Mouse (Mus musculus): ENCODE data around the gene Gm21731. TPM values are rescaled to one million over a fixed set of nuclear protein-coding genes. Genes with fewer than 3 reads are reported as not detected.
"Not testable (repeated sequence)": the region's sequence is repeated elsewhere in the genome, so short reads cannot be mapped to it uniquely, and the experiment has no call there.

Gene Gm21731
- total RNA-seq (2021) = not detected

DNA sequence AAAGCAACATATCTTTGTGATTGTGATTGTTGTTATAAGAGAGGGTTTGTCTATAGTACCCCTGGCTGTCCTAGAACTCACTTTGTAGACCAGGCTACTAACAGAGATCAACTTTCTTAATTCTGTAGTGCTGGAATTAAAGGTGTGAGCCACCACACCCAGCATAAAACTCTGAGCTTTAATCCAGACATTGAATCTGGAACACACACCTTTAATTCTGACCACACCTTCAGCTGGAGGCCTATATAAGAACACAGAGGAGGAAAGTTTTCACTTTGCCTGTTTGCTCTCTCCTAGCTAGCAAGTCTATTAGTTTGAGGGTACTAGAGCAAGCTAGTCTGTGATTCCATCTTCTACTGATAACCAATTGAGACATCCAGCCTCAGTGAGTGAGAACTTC is at the start of gene Gm21731:
Gene Gm21731 (plus strand): TSS at position 301 of the 400 bp plus-strand sequence.
- DNase-seq (ENCODE audit: extremely low spot score in 1 of 2, low spot score in 2 of 2); intact Hi-C loops (cut with DNase I): not testable (repeated sequence)

DNA sequence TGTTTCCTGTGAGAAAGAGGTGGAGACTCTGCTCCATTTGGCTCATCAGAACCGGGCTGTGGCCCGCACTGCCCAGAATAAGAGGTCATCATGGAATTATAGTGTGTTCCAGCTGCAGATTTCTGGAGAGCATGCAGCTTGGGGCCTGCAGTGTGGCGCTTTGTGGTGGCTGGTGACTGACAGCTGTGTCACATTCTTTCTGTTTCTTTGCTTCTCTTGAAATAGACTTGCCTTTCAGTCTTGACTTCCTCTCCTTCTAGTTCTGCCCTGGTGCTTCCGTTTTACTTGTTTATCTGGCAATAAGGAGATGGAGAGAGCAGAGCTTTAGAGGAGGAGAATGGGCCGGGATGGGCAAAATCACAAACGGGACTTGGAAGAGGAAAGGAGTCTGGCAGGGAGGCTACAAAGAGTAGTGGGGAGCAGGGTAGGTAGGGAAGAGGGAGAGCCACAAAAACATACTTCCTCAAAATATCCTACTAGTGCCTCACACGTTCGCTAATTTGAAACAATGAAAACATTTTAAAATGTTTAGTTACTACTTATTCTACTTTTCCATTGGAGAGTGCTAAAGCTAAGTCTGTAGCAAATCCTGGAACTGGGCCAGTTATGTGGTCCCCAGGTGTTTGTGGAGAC is 42.6 kb upstream of the Gm21731 start:
- DNase-seq (ENCODE audit: extremely low spot score in 1 of 2, low spot score in 2 of 2); intact Hi-C loops (cut with DNase I): not testable (repeated sequence)

DNA sequence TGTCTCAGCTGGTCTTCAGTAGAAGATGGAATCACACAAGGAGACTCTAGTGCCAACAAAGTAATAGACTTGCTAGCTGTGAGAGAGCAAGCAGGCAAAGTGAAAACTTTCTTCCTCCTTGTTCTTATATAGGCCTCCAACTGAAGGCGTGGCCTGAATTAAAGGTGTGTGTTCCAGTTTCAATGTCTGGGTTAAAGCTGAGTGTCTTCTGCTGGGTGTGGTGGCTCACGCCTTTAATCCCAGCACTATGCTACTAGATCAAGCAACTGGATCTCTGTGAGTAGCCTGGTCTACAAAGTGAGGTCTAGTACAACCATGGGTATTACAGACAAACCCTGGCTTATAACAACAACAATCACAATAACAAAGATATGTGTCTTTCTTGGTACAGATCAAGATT is 23.1 kb upstream of the Gm21731 start, which contains the start of gene Gm21762:
Gene Gm21762 (minus strand): TSS at position 101 of the 400 bp plus-strand sequence.
- DNase-seq (ENCODE audit: extremely low spot score in 1 of 2, low spot score in 2 of 2); intact Hi-C loops (cut with DNase I): not testable (repeated sequence)

DNA sequence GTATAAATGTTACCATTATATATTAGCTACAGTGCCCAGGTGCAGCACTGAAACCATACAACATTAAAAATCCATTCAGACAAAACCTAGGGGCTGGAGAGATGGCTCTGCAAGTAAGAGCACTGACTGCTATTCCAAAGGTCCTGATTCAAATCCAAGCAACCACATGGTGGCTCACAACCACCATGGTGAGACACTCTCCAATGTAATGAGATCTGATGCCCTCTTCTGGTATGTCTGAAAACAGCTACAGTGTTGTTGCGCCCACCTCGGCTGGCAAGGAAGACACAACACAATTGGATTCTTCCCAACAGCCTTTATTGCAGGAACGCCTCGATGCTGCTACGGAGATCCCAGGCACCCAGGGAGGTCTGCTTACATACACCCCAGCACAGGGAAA is 18.0 kb upstream of the Gm21731 start:
- intact Hi-C loops (cut with DNase I) = loop anchor here (10.0 kb wide), 1 partner anchor 386 kb away; the partner anchor contains the start of genes AF067063 and D13Ertd608e

DNA sequence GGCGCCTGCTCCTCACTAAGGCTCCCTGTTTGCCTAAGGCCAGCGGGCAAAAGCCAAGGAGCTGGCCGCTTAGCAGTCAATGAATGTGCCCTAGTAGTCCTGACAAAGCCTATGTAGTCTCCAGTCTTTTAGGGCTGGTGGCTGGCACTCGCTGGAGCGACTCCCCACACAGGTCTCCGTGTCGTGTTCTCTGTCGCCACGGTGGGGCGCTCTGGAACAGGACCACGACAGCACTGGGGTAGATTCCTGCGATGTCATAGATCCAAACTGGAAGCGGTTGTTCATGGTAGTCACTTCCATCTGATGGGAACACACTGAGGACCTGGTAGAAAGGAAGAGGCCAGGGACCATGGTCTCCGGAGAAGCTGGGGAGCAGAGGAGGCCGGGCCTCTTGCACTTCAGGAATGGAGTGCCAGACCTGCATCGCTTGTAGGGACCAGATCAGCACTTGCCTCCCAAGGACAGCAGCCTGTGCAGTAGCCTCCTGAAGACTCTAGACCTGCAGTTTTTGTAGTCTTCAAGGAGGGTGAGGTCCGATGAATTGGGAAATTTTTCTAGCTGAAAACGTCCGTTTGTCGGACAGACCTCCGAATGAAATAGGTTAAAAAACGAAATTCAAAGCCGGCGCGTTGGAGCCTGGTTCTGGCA is 15.8 kb upstream of the Gm21731 start:
- intact Hi-C loops (cut with DNase I) = loop anchor here (10.0 kb wide), 1 partner anchor 388 kb away; the partner anchor contains the start of genes AF067063 and D13Ertd608e
- DNase-seq (ENCODE audit: extremely low spot score in 1 of 2, low spot score in 2 of 2) = not testable (repeated sequence)

More for the DNA sequence above, 18.0 kb upstream of the Gm21731 start:
- DNase-seq (ENCODE audit: extremely low spot score in 1 of 2, low spot score in 2 of 2) = not testable (repeated sequence)

DNA sequence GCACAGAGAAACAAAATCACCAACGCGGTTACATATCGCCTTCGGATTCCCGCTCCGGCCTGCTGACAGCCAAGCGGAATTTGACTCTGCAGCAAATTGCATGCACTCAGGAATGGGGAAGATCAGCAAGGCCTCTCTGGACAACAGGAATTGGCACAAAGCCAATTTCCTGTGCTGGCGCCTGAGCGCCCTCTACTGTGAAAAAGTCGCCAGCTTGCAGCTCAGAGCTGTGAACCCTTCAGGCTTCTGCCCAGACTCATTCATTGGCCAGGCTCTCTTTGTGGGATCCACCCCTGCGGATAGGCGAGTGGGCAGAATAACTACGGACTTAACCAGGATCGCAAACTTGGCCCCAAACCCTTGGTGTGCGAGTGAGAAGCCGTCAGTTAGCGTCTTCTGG is 7.1 kb upstream of the Gm21731 start:
- DNase-seq (ENCODE audit: extremely low spot score in 1 of 2, low spot score in 2 of 2); intact Hi-C loops (cut with DNase I): not testable (repeated sequence)

DNA sequence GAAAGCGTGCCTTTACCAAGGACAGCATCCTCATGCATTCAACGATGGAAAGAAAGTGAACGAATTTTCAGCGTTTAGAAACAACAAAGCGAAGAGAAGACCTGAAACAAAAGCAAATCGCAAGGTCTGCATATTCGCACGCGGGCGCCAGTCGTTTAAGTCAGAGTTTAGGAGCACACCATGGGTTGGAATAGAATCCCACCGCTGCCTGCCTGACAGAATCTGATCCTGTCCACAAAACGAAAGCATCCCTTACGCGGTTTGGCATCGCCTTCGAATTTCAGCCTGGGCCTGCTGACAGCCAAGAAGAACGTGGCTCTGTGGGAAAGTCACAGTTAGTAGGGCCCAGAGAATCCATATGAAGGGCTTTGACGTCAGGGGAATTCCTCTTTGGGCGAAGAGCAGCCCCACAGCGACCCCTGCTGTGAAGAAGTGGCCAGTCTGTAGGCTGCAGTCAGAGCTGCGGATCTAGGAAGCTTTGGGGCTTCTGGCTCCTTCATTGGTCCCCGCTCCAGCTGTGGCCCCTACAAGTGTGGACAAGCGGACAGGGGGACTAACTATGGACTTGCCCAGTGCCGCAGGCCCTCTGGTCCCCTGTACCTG is 6.4 kb upstream of the Gm21731 start:
- intact Hi-C loops (cut with DNase I); DNase-seq (ENCODE audit: extremely low spot score in 1 of 2, low spot score in 2 of 2): not testable (repeated sequence)

DNA sequence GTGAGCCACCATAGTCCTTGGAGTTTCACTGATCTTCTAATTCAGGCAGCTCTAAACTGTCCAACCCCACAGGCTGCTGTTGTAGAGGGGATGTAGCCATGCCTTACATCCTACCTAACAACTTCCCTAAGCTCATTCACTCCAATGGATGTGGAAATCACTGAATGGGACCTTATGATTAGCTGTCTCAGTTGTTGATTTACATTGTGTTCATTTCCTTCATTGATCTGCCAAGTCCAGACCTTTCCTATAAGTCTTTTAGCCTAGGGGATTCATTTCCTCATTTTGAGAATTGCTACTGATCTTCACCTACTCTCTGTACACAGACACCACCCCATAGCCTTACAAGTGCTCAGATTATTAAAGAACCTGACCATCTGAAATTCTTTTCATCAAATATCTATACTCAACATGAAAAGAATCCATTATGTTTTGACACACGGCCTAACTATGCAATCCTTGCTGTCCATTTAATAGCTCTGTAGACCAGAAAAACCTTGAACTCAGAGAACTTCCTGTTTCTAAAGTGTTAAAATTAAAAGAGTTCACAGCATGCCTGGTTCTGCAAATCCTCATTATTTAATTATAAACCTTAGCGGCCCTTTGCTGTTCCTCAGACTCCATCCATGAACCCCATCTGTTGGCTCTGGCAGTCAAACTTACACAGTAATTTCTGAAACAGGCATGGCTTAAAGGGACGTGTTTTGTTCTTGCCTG is 12.5 kb downstream of the Gm21731 start:
- DNase-seq (ENCODE audit: extremely low spot score in 1 of 2, low spot score in 2 of 2); intact Hi-C loops (cut with DNase I): not testable (repeated sequence)

DNA sequence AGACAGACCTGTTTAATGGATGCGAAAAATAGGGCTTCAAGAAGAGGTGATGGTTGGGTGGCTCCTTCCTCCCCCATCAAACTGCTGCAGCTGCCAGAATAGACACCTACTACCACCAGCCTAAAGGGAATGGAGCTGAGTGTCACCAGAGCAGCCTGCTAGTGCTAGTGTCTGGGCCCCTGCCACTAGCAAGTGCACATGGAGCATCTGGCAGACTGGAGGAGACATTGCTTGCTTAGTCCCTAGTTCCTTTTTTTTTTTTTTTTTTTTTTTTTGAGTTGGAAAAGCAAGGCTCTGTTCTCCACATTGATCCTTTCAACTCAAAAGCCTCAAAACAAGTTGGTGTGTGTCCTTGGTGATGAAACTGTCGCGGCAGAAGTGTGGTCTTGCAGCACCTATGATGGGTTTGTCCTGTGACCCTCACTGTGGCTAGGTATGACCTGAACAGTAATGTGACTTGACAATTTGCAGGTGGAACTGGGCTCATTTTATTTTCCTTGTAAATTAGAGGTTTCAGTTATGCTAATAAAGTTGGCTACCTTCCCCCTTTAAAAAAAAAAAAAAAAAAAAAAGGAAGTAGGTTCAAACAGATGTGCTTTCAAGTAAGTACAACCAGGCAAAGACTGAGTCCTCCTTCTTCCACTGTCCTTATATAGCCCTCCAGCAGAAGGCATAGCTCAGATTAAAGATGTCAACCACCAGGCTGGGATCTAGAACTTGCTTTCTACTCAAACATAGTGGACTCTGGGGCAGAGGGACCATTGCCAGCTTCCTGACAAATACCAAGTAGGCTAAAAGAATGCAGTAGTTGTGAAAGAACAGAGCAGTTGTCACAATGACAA is 20.1 kb downstream of the Gm21731 start:
- DNase-seq (ENCODE audit: extremely low spot score in 1 of 2, low spot score in 2 of 2); intact Hi-C loops (cut with DNase I): not testable (repeated sequence)

DNA sequence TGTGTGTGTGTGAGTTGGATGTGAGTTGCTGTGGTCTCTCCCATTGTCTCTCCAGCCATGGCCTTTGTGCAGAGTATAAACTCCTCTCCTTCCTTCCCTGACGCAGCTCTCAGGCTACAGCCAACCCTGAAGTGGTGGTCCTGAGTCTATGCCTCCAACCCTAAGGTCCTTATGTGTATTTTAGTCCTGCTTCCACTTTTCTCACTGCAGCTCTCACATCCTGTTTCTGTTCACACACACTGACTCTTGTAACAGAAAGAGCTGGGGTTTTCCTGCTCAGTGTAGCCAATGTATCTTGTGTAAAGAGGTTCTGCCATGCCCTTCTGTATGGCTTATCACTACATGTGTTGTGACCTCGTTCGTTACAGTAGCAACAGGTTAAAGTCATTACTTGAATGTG is 20.8 kb downstream of the Gm21731 start:
- intact Hi-C loops (cut with DNase I) = not testable (repeated sequence)

DNA sequence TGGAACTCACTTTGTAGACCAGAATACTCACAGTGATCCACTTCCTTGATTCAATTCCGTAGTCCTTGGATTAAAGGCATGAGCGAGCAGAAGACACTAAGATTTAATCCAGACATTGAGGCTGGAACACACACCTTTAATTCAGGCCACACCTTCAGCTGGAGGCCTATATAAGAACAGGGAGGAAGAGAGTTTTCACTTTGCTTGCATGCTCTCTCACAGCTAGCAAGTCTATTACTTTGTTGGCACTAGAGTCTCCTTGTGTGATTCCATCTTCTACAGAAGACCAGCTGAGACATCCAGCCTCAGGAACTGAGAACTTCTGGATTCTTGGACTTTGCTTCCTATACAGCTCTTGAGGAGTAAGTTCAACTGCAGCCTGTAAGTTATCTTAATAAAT is 24.0 kb downstream of the Gm21731 start, which contains the start of gene AF067061:
Gene AF067061 (plus strand): TSS at position 245 of the 400 bp plus-strand sequence.
- DNase-seq (ENCODE audit: extremely low spot score in 1 of 2, low spot score in 2 of 2); intact Hi-C loops (cut with DNase I): not testable (repeated sequence)

More for the DNA sequence above, 20.8 kb downstream of the Gm21731 start:
- not testable (repeated sequence) for DNase-seq (ENCODE audit: extremely low spot score in 1 of 2, low spot score in 2 of 2)

DNA sequence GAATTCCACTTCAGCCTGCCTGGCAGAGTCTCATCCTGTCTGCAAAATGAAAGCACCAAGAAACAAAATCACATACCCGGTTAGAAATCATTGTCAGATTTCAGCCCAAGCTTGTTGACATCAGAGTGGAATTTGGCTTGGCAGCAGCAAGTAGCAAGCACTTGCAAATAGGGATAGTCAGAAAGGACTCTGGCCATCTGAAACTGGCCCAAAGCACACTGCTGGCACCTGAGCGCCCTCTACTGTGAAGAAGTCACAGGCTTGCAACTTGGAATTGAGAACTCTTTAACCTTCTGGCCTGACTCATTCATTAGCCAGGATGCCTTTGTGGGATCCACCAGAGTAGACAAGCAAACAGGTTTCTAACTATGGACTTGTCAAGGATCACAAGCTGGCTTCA is 38.9 kb downstream of the Gm21731 start:
- DNase-seq (ENCODE audit: extremely low spot score in 1 of 2, low spot score in 2 of 2); intact Hi-C loops (cut with DNase I): not testable (repeated sequence)

DNA sequence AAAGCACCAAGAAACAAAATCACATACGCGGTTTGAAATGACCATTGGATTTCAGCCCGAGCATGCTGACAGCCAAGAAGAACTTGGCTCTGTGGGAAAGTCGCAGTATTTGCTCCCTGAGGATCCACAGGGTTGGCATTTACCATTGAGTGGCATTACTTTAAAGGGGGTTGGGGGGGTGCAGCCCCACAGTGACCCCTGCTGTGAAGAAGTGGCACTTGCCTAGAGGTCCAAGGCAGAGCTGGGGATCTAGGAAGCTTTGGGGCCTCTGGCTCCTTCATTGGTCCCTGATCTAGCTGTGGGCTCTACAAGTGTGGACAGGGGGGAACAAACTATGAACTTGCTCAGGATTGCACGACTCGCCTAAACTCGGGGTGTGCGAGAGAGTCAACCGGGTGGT is 39.9 kb downstream of the Gm21731 start:
- DNase-seq (ENCODE audit: extremely low spot score in 1 of 2, low spot score in 2 of 2) = no peak
- intact Hi-C loops (cut with DNase I) = no loop called here

Other genes starting within 250 kb of the Gm21731 start
- gene Gm36079, start 212.1 kb upstream of the Gm21731 start, total RNA-seq (2021) = not detected
- not detected for gene Gm21188, start 186.9 kb upstream of the Gm21731 start, total RNA-seq (2021)
- gene Gm20767, start 98.9 kb upstream of the Gm21731 start, total RNA-seq (2021) = not detected
- gene Gm21818, start 66.7 kb upstream of the Gm21731 start, total RNA-seq (2021) = not detected
- not detected for gene Gm21762, start 23.2 kb upstream of the Gm21731 start, total RNA-seq (2021)
- not detected for gene AF067061, start 24.0 kb downstream of the Gm21731 start, total RNA-seq (2021)
- not detected for gene BC147527, start 61.3 kb downstream of the Gm21731 start, total RNA-seq (2021)
- gene Tcstv3, start 77.8 kb downstream of the Gm21731 start, total RNA-seq (2021) = not detected